Mouse (Mus musculus): ENCODE results near the gene Tmcc1.

GRCm38 (mm10) chr6:116014111-116014510 lies 179.2 kb downstream of the Tmcc1 start:
- no peak for TF ChIP-seq CTCF (IDR thresholded peaks at IDR 0.05; ENCODE audit: insufficient read depth, low read depth, low read length)
- no peak for TF ChIP-seq POLR2A (IDR thresholded peaks at IDR 0.05; ENCODE audit: insufficient read depth, low read depth, low read length)
